Mouse (Mus musculus): Measurements from ENCODE around the gene Sap30.
"Not testable (repeated sequence)": the region's sequence is repeated elsewhere in the genome, so short reads cannot be mapped to it uniquely, and the experiment has no call there.

Sap30 gene

GRCm38 (mm10) chr8:57487441-57488155, at the start of gene Sap30:
Sap30 (minus strand) TSS chr8:57487860.
- DNase-seq: peak; percentile 99

- DNase-seq: no peak
Observed at GRCm38 (mm10) chr8:57536167-57536566, 48.5 kb upstream of the Sap30 start.

GRCm38 (mm10) chr8:57534495-57534894, 46.8 kb upstream of the Sap30 start:
- no peak for DNase-seq

GRCm38 (mm10) chr8:57533106-57533505, 45.4 kb upstream of the Sap30 start:
- DNase-seq: no peak

GRCm38 (mm10) chr8:57532223-57532622, 44.6 kb upstream of the Sap30 start:
- DNase-seq: peak; percentile 57 to 60

- DNase-seq: peak; percentile 87 to 88
Observed at GRCm38 (mm10) chr8:57530666-57531349, 43.1 kb upstream of the Sap30 start.

- no peak for DNase-seq
Observed at GRCm38 (mm10) chr8:57530238-57530637, 42.6 kb upstream of the Sap30 start.

GRCm38 (mm10) chr8:57528036-57528435, 40.4 kb upstream of the Sap30 start:
- DNase-seq: no peak

GRCm38 (mm10) chr8:57520186-57520786, 32.6 kb upstream of the Sap30 start:
- DNase-seq: no peak

- no peak for DNase-seq
Observed at GRCm38 (mm10) chr8:57517723-57518122, 30.1 kb upstream of the Sap30 start.

GRCm38 (mm10) chr8:57516685-57517084, 29.0 kb upstream of the Sap30 start:
- not testable (repeated sequence) for DNase-seq

- DNase-seq: not testable (repeated sequence)
Observed at GRCm38 (mm10) chr8:57513178-57513661, 25.6 kb upstream of the Sap30 start.

GRCm38 (mm10) chr8:57512141-57513056, 24.7 kb upstream of the Sap30 start:
- DNase-seq: peak in 1 of 2 experiments; percentile 65

- DNase-seq: peak; percentile 100
Observed at GRCm38 (mm10) chr8:57511316-57512118, 23.9 kb upstream of the Sap30 start, which contains the start of gene Hmgb2. Hmgb2 (plus strand) TSS chr8:57511907.

- DNase-seq: no peak
Observed at GRCm38 (mm10) chr8:57510791-57511315, 23.2 kb upstream of the Sap30 start.

GRCm38 (mm10) chr8:57508657-57509056, 21.0 kb upstream of the Sap30 start:
- DNase-seq: no peak

GRCm38 (mm10) chr8:57507556-57508063, 19.9 kb upstream of the Sap30 start:
- DNase-seq: no peak

- not testable (repeated sequence) for DNase-seq
Observed at GRCm38 (mm10) chr8:57505500-57505899, 17.8 kb upstream of the Sap30 start.

GRCm38 (mm10) chr8:57503641-57504040, 16.0 kb upstream of the Sap30 start:
- DNase-seq: peak; percentile 79 to 85

- peak; percentile 92 to 95 for DNase-seq
Observed at GRCm38 (mm10) chr8:57498847-57499511, 11.3 kb upstream of the Sap30 start.

- no peak for DNase-seq
Observed at GRCm38 (mm10) chr8:57498494-57498846, 10.8 kb upstream of the Sap30 start.

All from cerebellum, postnatal 14 days (tissue).